Mouse (Mus musculus) monocyte, adult 2 months (primary cell): ENCODE measurements at regions not wholly inside any gene's neighbourhood (a gene's known extent, or its start where the extent isn't known, plus 50 kb on each side); places are given as distances from the start of the nearest gene placed in this dataset.

Source experiments
- DNase-seq, 2 experiments: peaks; one replicate each; pipeline ENCODE4 v3.0.0; 2022; ENCODE audit warnings: low spot score in 2 of 2, low read depth in 1 of 2

DNA sequence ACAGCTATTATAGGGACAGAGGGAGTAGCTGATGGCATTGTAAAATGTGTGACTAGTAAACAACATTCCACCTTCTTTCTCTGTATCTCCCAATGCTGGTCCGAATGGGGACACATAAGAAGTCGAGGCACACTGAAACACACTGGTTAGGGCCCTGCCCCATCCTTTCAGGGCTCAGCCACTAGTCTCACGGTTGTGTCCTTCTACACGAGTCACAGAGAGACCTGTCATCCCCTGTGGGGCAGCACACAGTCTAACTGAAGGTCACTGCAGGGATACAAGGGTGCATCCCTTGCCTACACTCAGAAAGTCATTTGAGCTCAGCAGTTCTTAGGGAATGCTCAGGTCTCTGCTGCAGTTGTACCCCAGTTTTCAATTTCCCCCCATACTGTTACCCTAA, 93.6 kb upstream of the Klf7 start:
- DNase-seq = no peak

DNA sequence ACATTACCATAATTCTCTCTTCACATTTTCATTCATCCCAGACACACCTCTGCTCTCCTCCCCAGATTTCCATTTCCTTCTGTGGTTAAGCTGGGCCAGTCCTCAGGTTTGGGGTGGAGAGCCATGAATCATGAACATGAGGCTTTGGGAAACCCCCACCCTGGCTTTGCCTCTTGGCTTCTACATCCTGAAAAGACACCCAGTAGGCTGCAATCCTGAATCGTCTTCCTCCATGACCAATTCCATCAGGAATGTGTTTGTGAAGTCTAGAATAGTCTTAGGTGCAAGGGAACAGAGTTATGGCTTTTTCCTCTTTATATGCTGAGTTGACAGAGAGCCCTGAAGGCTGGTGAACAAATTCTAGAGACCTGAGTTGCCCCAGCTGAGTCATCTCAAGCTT, 87.0 kb upstream of the Klf7 start:
- DNase-seq = no peak

DNA sequence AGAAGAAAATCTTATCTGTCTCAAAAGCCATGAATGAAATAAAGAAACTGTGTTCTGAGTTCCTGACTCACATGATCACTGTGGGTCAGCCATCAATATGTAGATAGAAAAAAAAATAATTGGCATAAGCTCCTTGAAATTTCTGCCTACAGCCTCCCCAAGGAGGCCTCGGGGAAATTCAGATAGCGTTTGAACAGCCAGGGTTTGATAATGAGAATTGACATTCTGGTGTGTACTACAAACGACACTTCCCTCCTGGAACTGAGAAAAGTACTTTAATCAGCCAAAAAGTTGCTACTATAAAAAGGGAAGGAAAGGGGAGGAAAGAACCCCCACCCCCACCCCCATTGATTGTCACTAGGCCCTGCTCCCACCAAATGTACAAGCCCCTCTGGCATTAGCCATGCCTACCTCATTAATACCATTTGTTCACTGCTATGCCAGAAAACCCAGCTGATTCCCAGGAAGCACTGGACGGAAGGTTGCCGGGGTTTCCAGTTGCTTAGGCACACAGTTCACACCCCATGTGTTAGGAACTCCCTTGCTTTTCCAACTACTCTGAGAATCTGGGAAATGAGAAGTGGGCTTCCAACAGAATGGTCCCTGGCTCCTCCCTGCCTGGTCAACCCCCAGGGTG, 78.4 kb upstream of the Klf7 start:
- DNase-seq = no peak

DNA sequence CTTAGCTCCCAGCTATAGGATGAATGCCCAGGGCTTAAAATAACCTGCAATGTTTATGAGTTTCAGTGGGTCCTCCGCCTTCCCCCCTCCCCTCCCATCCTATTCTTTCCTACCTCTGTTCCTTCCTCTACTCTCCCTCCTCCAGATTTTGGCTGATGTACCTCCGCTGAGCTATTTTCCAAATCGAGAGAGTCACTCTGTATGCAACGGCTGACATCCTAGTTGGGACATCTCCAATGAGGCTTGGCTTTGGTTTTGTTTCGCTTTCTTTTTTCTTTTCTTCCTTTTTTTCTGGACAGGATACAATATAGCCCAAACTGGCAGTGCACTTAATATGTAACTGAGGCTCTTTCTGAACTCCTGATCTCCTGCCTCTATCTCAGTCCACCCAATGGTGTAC, 76.7 kb upstream of the Klf7 start:
- no peak for DNase-seq

DNA sequence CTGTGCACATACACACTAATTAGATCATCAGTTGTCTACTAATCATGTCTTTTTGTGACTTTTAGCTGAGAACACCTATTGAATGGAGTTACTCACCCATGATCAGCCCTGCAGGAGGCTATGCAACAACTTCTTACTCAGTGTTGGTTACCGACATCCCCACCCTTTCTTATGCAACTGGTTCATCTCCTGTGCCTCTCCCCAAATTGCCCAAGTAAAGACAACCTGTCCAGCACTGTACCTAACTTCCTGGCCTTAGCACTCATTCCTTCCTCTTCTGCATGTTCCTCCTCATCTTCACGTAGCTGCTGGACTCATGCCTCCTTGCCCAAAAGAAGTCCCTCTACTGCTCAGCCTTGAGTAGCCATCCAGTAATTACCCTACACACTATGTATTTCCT, 76.2 kb upstream of the Klf7 start:
- DNase-seq = no peak

DNA sequence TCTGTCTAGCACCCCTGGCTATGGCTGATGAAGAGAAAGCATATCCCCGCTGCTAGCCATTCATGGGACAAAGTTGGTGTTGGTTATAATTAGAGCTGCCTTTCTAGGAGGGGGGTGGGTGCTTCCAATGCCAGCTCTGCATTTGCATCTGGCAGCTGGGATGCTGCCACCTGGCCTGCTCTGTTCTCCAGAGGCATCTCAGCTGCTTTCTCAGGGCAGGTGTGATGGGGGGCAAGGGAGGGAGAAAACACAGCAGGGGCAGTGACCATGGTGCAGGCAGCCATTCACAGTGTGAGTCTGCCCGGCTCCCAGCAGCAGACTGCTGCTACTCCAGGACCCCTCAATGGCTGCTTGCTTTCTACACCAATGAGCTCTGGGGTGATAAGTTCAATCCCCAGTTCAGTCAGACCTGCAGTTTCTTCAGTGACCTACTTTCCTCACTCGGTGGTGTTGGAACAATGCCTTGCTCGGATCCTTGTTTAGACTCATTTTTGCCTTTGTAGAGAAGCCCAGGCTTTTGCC, 73.9 kb upstream of the Klf7 start:
- DNase-seq = no peak

DNA sequence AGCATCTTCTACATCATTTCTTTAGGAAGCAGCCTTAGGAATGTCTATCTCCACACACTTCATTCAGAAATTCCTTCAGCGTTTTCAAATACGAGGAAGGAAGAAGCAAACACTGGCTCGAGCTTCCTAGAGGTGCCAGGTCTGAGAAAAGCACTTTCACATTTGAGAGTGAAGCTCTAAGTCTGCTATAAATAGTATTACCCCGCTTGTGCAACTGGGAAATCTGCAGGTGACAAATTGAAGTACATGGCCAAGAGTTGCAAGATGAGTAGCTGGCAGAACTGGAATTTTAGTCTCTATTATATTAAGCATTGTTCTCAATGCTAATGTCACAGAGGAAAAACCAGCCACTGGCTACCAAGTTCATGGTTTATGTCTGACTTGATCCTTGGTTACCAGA, 73.2 kb upstream of the Klf7 start:
- DNase-seq = no peak

DNA sequence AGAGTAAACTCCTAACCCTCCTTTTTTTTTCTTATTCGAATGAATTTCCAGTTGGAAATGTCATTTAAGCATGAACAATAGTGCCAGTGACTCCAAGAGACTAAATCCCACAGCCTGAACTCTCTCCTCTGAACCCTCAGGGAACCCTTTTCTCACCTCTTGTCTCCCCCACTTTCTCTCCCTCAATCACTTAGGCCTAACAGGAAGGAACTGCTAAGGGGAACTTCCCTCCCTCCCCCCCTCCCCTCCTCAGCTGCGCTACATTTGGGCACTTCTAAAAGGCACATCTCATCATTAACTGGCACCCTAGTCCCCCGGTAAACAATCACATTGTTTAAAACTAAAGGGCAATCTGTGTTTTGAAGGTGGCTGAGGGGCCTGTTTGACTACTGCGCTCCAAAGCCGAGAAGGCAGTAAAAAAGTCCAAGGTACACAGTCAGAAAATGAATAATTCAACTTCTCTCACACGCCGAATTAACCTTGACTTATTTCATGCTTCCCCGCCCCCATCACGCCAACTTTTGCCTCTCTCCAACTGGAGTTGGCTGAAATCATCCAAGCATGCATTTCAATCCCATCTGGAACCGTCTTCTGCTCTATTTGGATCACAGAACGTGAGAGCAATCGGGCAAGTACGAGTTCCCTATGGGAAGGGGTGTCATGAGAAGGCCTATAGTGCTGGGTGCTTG, 71.2 kb upstream of the Klf7 start:
- DNase-seq = no peak

DNA sequence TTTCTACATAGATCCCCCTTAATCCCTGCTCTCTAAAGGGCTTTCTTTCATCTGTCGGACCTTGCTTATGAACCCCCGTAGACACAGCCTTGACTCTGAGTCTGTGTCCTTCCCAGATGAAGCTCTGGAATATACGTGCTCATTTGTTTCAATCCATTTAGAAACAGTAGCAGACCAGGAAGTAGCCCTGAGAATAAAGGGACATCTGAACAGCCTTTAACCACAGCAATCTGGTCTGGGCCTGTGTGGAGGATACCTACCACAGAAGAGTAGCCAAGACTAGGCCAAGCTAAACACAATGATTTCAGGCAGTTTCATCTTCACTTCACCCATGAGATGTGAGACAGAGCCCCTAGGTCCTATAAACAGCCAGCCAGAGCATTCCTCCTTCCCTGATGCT, 70.7 kb upstream of the Klf7 start:
- no peak for DNase-seq

DNA sequence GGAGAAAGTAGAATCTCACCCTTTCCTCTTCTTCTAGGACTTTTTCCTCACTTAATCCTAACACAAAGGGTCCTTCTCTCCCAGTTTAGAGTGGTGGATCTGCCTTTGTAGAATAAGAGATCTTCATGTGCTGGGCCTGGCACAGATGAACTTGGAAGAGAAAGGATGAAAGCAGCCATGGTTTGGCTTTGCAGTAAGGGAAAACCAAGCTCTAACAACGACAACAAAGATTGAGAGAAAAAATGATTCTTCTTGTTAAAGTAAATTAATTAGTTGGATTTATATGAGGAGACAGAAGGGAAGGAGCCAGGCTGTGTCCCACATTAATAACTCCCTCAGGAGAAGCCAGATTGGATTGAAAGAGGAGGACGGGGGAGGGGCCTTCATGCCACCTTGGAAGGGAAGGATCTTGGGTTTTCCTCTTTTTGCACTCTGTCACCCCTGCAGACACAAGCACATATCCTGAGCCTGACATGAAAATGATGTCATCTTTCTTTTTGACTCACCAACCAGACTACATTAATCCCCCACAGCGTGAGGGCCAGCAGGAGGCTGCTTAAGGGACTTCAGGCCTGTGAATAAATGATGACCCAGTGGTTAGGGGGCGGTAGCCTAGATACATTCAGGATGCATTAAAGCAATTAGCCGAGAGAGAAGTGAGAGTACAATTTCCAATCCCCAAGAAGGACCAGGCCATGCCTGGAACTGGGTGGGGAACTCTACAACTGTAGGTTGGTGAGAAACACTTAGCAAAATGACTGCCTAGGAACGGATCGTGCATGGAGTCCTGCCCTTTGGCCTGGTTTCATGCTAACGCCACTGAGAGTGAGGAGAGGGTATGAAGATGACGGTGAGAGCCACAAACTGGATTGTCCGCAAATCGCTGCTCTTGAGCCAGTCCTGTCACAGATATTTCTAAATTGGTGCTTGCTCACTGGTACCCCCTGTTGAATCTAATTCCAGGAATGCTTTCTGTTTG, 69.4 kb upstream of the Klf7 start:
- no peak for DNase-seq

DNA sequence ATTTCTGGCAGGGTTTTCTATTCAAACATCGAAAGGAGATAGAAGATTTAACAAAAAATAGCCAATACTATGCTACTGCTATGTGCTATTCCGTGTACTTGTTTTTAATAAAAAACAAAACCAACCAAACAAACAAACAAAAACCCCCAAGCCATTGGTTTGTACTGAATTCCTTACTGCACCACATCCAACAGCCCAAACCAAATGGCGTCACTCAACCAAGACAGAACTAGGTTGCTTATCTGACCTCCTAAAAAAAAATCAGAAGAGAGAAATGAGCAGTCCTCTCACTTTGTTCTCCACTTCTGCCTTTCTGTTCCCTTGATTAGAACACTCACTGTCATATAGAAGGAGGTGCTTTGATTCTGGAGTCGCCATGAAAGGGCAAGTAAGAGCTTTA, 68.6 kb upstream of the Klf7 start:
- DNase-seq = no peak

DNA sequence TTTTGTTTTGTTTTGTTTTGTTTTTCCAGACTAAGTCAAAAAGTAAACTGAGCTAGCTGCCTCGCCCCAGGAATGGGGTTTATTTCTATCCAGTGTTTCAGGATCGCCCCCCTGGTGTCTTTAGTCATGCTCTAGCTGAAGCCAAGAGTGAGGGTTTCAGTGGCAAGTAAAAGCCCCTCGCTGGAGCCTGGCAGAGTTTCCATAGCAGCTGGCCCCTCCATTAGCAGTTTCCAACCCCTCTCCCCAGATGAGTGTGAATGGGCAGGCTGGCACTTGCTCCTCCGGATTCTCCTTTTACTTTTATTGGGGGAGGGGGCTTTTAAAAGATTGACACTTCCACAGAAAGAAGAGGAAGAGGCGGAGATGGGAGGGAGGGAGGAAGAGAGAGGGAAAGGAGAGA, 68.0 kb upstream of the Klf7 start:
- DNase-seq = no peak

DNA sequence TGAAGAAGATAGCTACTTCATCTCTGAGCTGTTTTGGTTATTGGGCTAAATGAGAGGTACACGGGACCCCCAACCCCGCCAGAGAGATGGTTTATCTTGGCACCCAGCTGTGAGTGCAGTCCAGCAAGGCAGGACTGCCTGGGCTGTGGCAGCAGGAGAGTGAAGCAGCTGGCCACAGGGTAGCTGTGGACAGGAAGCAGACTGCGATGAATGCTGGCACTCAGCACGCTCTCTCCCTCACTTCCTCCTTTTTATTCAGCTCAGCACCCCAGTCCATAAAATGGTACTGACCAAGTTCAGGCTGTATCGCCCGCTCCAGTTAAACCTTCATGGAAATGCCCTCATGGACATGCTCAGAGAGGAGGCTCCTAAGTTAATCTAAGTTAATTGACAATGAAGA, 67.4 kb upstream of the Klf7 start:
- peak; percentile 19 to 28 for DNase-seq

DNA sequence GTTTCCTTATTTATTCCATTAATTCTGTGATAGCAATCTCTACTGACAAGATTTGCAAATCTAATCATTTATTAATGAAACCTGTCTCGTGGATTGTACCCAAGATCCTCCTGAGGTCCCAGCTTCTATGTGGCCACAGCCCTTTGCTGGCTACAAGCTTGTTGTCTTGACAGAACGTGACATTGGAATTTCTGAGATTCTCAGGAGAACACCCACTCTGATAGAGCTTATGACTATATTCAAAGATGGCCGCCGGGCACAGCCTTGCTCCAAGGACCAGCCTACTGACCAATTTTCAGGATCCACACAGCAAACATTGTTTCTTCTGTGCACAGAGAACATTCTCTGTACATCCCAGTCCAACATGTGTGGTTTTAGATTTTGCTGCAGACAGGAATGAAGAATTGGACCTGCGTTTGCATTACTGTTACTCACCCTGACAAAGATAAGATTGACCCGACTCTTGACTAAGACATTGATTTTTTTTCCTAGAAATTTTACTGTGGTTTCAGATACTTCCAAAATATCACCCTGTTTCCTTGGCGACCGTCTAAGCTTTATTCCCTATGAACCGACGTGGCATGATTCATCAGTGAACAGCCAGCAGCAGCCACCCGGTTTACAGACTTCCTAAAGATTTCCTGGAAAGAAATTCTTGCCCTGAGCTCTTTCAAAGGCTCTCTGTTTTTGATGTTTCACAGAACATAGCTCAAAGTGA, 65.9 kb upstream of the Klf7 start:
- DNase-seq = no peak

DNA sequence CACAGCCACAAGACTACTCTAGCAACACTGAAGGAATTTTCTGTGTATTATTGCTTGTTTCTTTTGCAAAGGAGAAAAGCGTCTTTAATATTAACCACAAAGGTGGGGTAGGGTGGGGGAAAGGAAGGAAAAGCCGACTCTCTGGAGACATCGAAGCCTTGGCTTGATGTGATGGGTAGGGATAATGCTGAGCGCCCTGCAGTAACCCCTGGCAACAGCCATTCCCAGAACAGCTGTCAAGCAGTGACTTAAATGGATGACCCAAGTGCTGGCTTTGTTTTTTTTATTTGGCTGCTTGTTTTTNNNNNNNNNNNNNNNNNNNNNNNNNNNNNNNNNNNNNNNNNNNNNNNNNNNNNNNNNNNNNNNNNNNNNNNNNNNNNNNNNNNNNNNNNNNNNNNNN, 51.6 kb upstream of the Klf7 start:
- DNase-seq = no peak

DNA sequence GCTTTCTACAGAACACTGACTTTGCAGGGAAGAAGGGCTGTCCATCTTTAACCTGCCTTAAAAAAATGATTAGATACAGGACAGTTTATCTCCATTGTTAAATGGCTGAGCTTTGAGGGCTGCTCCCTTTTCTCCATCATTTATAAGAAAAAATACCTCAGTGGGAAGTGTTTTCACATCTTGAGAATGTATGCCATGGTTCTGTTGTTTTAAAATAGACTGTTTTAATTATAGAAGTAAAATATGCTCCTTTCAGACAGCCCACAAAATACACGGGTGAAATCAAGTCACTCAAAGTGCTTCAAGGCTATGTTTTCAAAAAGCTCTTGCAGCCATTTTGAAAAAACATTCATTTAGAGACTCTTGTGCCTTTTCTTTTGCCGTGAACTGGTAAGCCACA, 50.0 kb upstream of the Klf7 start:
- DNase-seq = no peak
